Mouse (Mus musculus): Measurements from ENCODE around the gene Camk1g.

Gene Camk1g

GRCm38 (mm10) chr1:193330626-193331025, 39.5 kb downstream of the Camk1g start:
- DNase-seq: no peak

- peak; percentile 76 for DNase-seq
These were observed 39.9 kb downstream of the Camk1g start for GRCm38 (mm10) chr1:193330172-193330571.

- no peak for DNase-seq
These were observed 40.5 kb downstream of the Camk1g start for GRCm38 (mm10) chr1:193329557-193329956.

GRCm38 (mm10) chr1:193327686-193328085, 42.4 kb downstream of the Camk1g start:
- no peak for DNase-seq

GRCm38 (mm10) chr1:193327216-193327615, 42.9 kb downstream of the Camk1g start:
- DNase-seq: peak; percentile 37

- peak; percentile 83 for DNase-seq
These were observed 43.5 kb downstream of the Camk1g start for GRCm38 (mm10) chr1:193326456-193327145.

GRCm38 (mm10) chr1:193325891-193326290, 44.2 kb downstream of the Camk1g start:
- DNase-seq: no peak

GRCm38 (mm10) chr1:193324224-193324623, 45.9 kb downstream of the Camk1g start:
- DNase-seq: peak; percentile 61

GRCm38 (mm10) chr1:193323686-193324085, 46.4 kb downstream of the Camk1g start:
- no peak for DNase-seq

- DNase-seq: no peak
These were observed 49.7 kb downstream of the Camk1g start for GRCm38 (mm10) chr1:193320398-193320797.

GRCm38 (mm10) chr1:193319721-193320120, 50.4 kb downstream of the Camk1g start:
- no peak for DNase-seq

GRCm38 (mm10) chr1:193317159-193317559, 52.9 kb downstream of the Camk1g start:
- DNase-seq: no peak

- DNase-seq: no peak
These were observed 53.7 kb downstream of the Camk1g start for GRCm38 (mm10) chr1:193316358-193316750.

GRCm38 (mm10) chr1:193315705-193316357, 54.3 kb downstream of the Camk1g start:
- peak; percentile 65 for DNase-seq

- peak; percentile 73 for DNase-seq
These were observed 58.5 kb downstream of the Camk1g start for GRCm38 (mm10) chr1:193311596-193311995.

- no peak for DNase-seq
These were observed 59.5 kb downstream of the Camk1g start for GRCm38 (mm10) chr1:193310519-193311085.

- no peak for DNase-seq
These were observed 60.1 kb downstream of the Camk1g start for GRCm38 (mm10) chr1:193309785-193310518.

- DNase-seq: no peak
These were observed 63.3 kb downstream of the Camk1g start for GRCm38 (mm10) chr1:193306832-193307231.

GRCm38 (mm10) chr1:193305386-193305785, 64.7 kb downstream of the Camk1g start:
- DNase-seq: no peak

- no peak for DNase-seq
These were observed 67.0 kb downstream of the Camk1g start for GRCm38 (mm10) chr1:193303096-193303495.

- DNase-seq: no peak
These were observed 68.0 kb downstream of the Camk1g start for GRCm38 (mm10) chr1:193302093-193302405.

- DNase-seq: no peak
These were observed 68.6 kb downstream of the Camk1g start for GRCm38 (mm10) chr1:193301216-193302092.

GRCm38 (mm10) chr1:193299995-193300394, 70.1 kb downstream of the Camk1g start:
- no peak for DNase-seq
